Mouse (Mus musculus): Measurements from ENCODE around the gene Blcap. TPM values are rescaled to one million over a fixed set of nuclear protein-coding genes. Genes with fewer than 3 reads are reported as not detected.

Blcap gene
- 111 and 123 TPM in 2 replicates for polyA plus RNA-seq (2014; fragmentation: Nextera tagmentation; extraction: Ambion mirVana)

GRCm38 (mm10) chr2:157571224-157571832 lies at the start of gene Blcap:
Blcap (minus strand) TSS chr2:157571274.
- WGBS = 18% methylated on average over 6 of the region's 6 CpGs
- Histone ChIP-seq H3K27ac (ENCODE audit: low read depth, low read length) (no peak within 1 kb of the TSS; the same call in 1 of the 2 replicates), H3K36me3 (ENCODE audit: control insufficient read depth, insufficient read depth, low read length) (no peaks in the 10 kb centered on the region), H3K9me3 (ENCODE audit: control insufficient read depth, low read length) (no peaks in the 10 kb centered on the region), H3K27me3 (ENCODE audit: control insufficient read depth, insufficient read depth, low read length) (no peaks in the 10 kb centered on the region), H3K9ac (ENCODE audit: low read length) (no peak within 1 kb of the TSS), H3K4me2 (ENCODE audit: low read depth, low read length, severe bottlenecking) (no peak within 1 kb of the TSS), H3K4me3 (ENCODE audit: low read depth, low read length) (no peak within 1 kb of the TSS), H3K4me1 (replicated peaks; ENCODE audit: control insufficient read depth, insufficient read depth, low read length) (peaks cover 4% of the 10 kb centered on the region)
- DNase-seq (ENCODE audit: low spot score) = peak; percentile 70
- ATAC-seq (replicated peaks; ENCODE audit: low FRiP score) = no peak

GRCm38 (mm10) chr2:157618393-157618792 lies 47.3 kb upstream of the Blcap start:
- WGBS = 90% methylated on average over 4 of the region's 4 CpGs
- H3K27me3 ChIP-seq (ENCODE audit: control insufficient read depth, insufficient read depth, low read length) = no peaks in the 10 kb centered on the region
- ATAC-seq (replicated peaks; ENCODE audit: low FRiP score) (no peak), DNase-seq (ENCODE audit: low spot score) (no peak)
- no peak overlapping the region for H3K27ac ChIP-seq (ENCODE audit: low read depth, low read length)
- H3K9me3 ChIP-seq (ENCODE audit: control insufficient read depth, low read length) = no peaks in the 10 kb centered on the region
- peaks cover 7% of the 10 kb centered on the region; the same call in 1 of the 2 replicates for H3K4me1 ChIP-seq (replicated peaks; ENCODE audit: control insufficient read depth, insufficient read depth, low read length)
- no peaks in the 10 kb centered on the region for H3K36me3 ChIP-seq (ENCODE audit: control insufficient read depth, insufficient read depth, low read length)
- no peak overlapping the region for H3K4me2 ChIP-seq (ENCODE audit: low read depth, low read length, severe bottlenecking)
- no peak overlapping the region for H3K9ac ChIP-seq (ENCODE audit: low read length)
- H3K4me3 ChIP-seq (ENCODE audit: low read depth, low read length) = no peak overlapping the region

- H3K4me2 ChIP-seq (ENCODE audit: low read depth, low read length, severe bottlenecking) = peak overlapping the region; percentile 15; the same call in 1 of the 2 replicates
- no peaks in the 10 kb centered on the region for H3K36me3 ChIP-seq (ENCODE audit: control insufficient read depth, insufficient read depth, low read length)
- no peak for DNase-seq (ENCODE audit: low spot score)
- H3K4me1 ChIP-seq (replicated peaks; ENCODE audit: control insufficient read depth, insufficient read depth, low read length) = peaks cover 7% of the 10 kb centered on the region; the same call in 1 of the 2 replicates
- no peak overlapping the region for H3K4me3 ChIP-seq (ENCODE audit: low read depth, low read length)
- no peak overlapping the region for H3K27ac ChIP-seq (ENCODE audit: low read depth, low read length)
- WGBS = 9% methylated on average over 11 of the region's 11 CpGs
- no peaks in the 10 kb centered on the region for H3K9me3 ChIP-seq (ENCODE audit: control insufficient read depth, low read length)
- no peaks in the 10 kb centered on the region for H3K27me3 ChIP-seq (ENCODE audit: control insufficient read depth, insufficient read depth, low read length)
- H3K9ac ChIP-seq (ENCODE audit: low read length) = no peak overlapping the region; the same call in 1 of the 2 replicates
- no peak for ATAC-seq (replicated peaks; ENCODE audit: low FRiP score)
Observed at GRCm38 (mm10) chr2:157613997-157614396, 42.9 kb upstream of the Blcap start.

GRCm38 (mm10) chr2:157611735-157612134 lies 40.7 kb upstream of the Blcap start:
- no peak overlapping the region for H3K27ac ChIP-seq (ENCODE audit: low read depth, low read length)
- H3K4me1 ChIP-seq (replicated peaks; ENCODE audit: control insufficient read depth, insufficient read depth, low read length) = peaks cover 10% of the 10 kb centered on the region; the same call in 1 of the 2 replicates
- H3K9me3 ChIP-seq (ENCODE audit: control insufficient read depth, low read length) = no peaks in the 10 kb centered on the region
- no peak for DNase-seq (ENCODE audit: low spot score)
- ATAC-seq (replicated peaks; ENCODE audit: low FRiP score) = no peak
- WGBS = 83% methylated on average over 3 of the region's 3 CpGs
- H3K9ac ChIP-seq (ENCODE audit: low read length) = no peak overlapping the region
- H3K27me3 ChIP-seq (ENCODE audit: control insufficient read depth, insufficient read depth, low read length) = no peaks in the 10 kb centered on the region
- H3K4me2 ChIP-seq (ENCODE audit: low read depth, low read length, severe bottlenecking) = no peak overlapping the region
- H3K4me3 ChIP-seq (ENCODE audit: low read depth, low read length) = no peak overlapping the region
- no peaks in the 10 kb centered on the region for H3K36me3 ChIP-seq (ENCODE audit: control insufficient read depth, insufficient read depth, low read length)

GRCm38 (mm10) chr2:157607542-157608236 lies 36.6 kb upstream of the Blcap start:
- no peak for ATAC-seq (replicated peaks; ENCODE audit: low FRiP score)
- H3K4me2 ChIP-seq (ENCODE audit: low read depth, low read length, severe bottlenecking) = no peak overlapping the region
- no peak for DNase-seq (ENCODE audit: low spot score)
- no peak overlapping the region for H3K4me3 ChIP-seq (ENCODE audit: low read depth, low read length)
- H3K27ac ChIP-seq (ENCODE audit: low read depth, low read length) = no peak overlapping the region
- WGBS = 67% methylated on average over 9 of the region's 9 CpGs
- H3K9ac ChIP-seq (ENCODE audit: low read length) = no peak overlapping the region
- no peaks in the 10 kb centered on the region for H3K36me3 ChIP-seq (ENCODE audit: control insufficient read depth, insufficient read depth, low read length)
- H3K9me3 ChIP-seq (ENCODE audit: control insufficient read depth, low read length) = no peaks in the 10 kb centered on the region
- peaks cover 4% of the 10 kb centered on the region; the same call in 1 of the 2 replicates for H3K4me1 ChIP-seq (replicated peaks; ENCODE audit: control insufficient read depth, insufficient read depth, low read length)
- H3K27me3 ChIP-seq (ENCODE audit: control insufficient read depth, insufficient read depth, low read length) = 0 out of 2 replicates have a peak, but pooled peaks cover 2% of the 10 kb centered on the region

GRCm38 (mm10) chr2:157605025-157605675 lies 34.1 kb upstream of the Blcap start:
- H3K4me2 ChIP-seq (ENCODE audit: low read depth, low read length, severe bottlenecking) = no peak overlapping the region
- WGBS = 9% methylated on average over 18 of the region's 18 CpGs
- peaks cover 4% of the 10 kb centered on the region; the same call in 1 of the 2 replicates for H3K4me1 ChIP-seq (replicated peaks; ENCODE audit: control insufficient read depth, insufficient read depth, low read length)
- DNase-seq (ENCODE audit: low spot score) (peak; percentile 91), ATAC-seq (replicated peaks; ENCODE audit: low FRiP score) (peak; percentile 70; the same call in 1 of the 2 replicates)
- no peak overlapping the region for H3K27ac ChIP-seq (ENCODE audit: low read depth, low read length)
- no peaks in the 10 kb centered on the region for H3K9me3 ChIP-seq (ENCODE audit: control insufficient read depth, low read length)
- no peak overlapping the region for H3K9ac ChIP-seq (ENCODE audit: low read length)
- no peak overlapping the region for H3K4me3 ChIP-seq (ENCODE audit: low read depth, low read length)
- H3K27me3 ChIP-seq (ENCODE audit: control insufficient read depth, insufficient read depth, low read length) = 0 out of 2 replicates have a peak, but pooled peaks cover 2% of the 10 kb centered on the region
- no peaks in the 10 kb centered on the region for H3K36me3 ChIP-seq (ENCODE audit: control insufficient read depth, insufficient read depth, low read length)

GRCm38 (mm10) chr2:157601435-157601839 lies 30.4 kb upstream of the Blcap start:
- H3K9me3 ChIP-seq (ENCODE audit: control insufficient read depth, low read length) = no peaks in the 10 kb centered on the region
- H3K36me3 ChIP-seq (ENCODE audit: control insufficient read depth, insufficient read depth, low read length) = no peaks in the 10 kb centered on the region
- ATAC-seq (replicated peaks; ENCODE audit: low FRiP score) (no peak), DNase-seq (ENCODE audit: low spot score) (no peak)
- no peak overlapping the region for H3K4me2 ChIP-seq (ENCODE audit: low read depth, low read length, severe bottlenecking)
- no peaks in the 10 kb centered on the region for H3K4me1 ChIP-seq (replicated peaks; ENCODE audit: control insufficient read depth, insufficient read depth, low read length)
- no peak overlapping the region for H3K27ac ChIP-seq (ENCODE audit: low read depth, low read length)
- H3K4me3 ChIP-seq (ENCODE audit: low read depth, low read length) = no peak overlapping the region
- 0 out of 2 replicates have a peak, but pooled peaks cover 2% of the 10 kb centered on the region for H3K27me3 ChIP-seq (ENCODE audit: control insufficient read depth, insufficient read depth, low read length)
- whole genome bisulfite sequencing = 87% methylated on average over 6 of the region's 6 CpGs
- no peak overlapping the region for H3K9ac ChIP-seq (ENCODE audit: low read length)

- no peak overlapping the region for H3K27ac ChIP-seq (ENCODE audit: low read depth, low read length)
- ATAC-seq (replicated peaks; ENCODE audit: low FRiP score) (no peak), DNase-seq (ENCODE audit: low spot score) (no peak)
- no peaks in the 10 kb centered on the region for H3K27me3 ChIP-seq (ENCODE audit: control insufficient read depth, insufficient read depth, low read length)
- no peaks in the 10 kb centered on the region for H3K9me3 ChIP-seq (ENCODE audit: control insufficient read depth, low read length)
- H3K4me2 ChIP-seq (ENCODE audit: low read depth, low read length, severe bottlenecking) = no peak overlapping the region
- no peaks in the 10 kb centered on the region for H3K4me1 ChIP-seq (replicated peaks; ENCODE audit: control insufficient read depth, insufficient read depth, low read length)
- no peak overlapping the region for H3K4me3 ChIP-seq (ENCODE audit: low read depth, low read length)
- WGBS = 68% methylated on average over 22 of the region's 22 CpGs
- no peak overlapping the region for H3K9ac ChIP-seq (ENCODE audit: low read length)
- no peaks in the 10 kb centered on the region for H3K36me3 ChIP-seq (ENCODE audit: control insufficient read depth, insufficient read depth, low read length)
Observed at GRCm38 (mm10) chr2:157596876-157597566, 25.9 kb upstream of the Blcap start.
